Mouse (Mus musculus) kidney, adult 9 months (tissue): ENCODE data around the gene Gm21789.
"Not testable (repeated sequence)": the region's sequence is repeated elsewhere in the genome, so short reads cannot be mapped to it uniquely, and the experiment has no call there.

Experiments used
- DNase-seq: peaks from one replicate; pipeline ENCODE4 v3.0.0; 2022

Gene Gm21789

DNA sequence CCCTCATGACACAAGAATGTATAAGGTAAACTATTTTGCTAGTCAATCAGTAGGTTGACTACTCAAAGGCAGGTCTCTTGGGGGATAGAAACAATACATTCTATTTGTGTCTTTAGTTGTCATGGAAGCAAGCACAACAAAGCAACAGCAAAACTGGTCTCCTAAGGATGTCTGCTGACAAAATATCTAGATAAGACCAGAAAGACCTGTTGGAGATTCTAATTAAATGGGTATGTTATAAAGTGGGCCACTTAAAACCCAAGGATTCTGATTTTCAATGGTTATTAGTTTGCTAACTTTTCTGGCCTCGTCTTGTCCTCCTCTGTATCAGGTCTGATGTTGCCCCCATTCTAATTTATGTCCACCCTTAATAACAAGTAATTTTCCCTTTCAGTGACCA, at the start of gene Gm21789:
TSS of gene Gm21789 (plus strand) at position 301 of the 400 bp plus-strand sequence.
- DNase-seq, result not testable (repeated sequence)

GRCm38 (mm10) chrX:32894325-32894724, 47.2 kb upstream of the Gm21789 start, which contains the start of gene Btbd35f30:
Btbd35f30 (plus strand) TSS chrX:32894625.
- DNase-seq, result not testable (repeated sequence)

GRCm38 (mm10) chrX:32973597-32973996, 32.0 kb downstream of the Gm21789 start, which contains the start of gene Btbd35f5:
Btbd35f5 (plus strand) TSS chrX:32973897.
- DNase-seq, result not testable (repeated sequence)
